Mouse (Mus musculus): Measurements from ENCODE around the gene G6pc3.
A peak's percentile ranks its signal among the peaks of the same experiment; 100 is the strongest.

G6pc3 gene

GRCm38 (mm10) chr11:102217876-102218430, 28.5 kb downstream of the G6pc3 start:
- DNase-seq (ENCODE audit: low spot score in 2 of 2) = no peak

GRCm38 (mm10) chr11:102218783-102219182, 29.4 kb downstream of the G6pc3 start:
- peak; percentile 79 to 80 for DNase-seq (ENCODE audit: low spot score in 2 of 2)

- DNase-seq (ENCODE audit: low spot score in 2 of 2) = no peak
Observed at GRCm38 (mm10) chr11:102219247-102219993, 30.0 kb downstream of the G6pc3 start.

- no peak for DNase-seq (ENCODE audit: low spot score in 2 of 2)
Observed at GRCm38 (mm10) chr11:102219994-102220346, 30.6 kb downstream of the G6pc3 start.

- DNase-seq (ENCODE audit: low spot score in 2 of 2) = no peak
Observed at GRCm38 (mm10) chr11:102220451-102220850, 31.0 kb downstream of the G6pc3 start.

GRCm38 (mm10) chr11:102221243-102221953, 32.0 kb downstream of the G6pc3 start:
- DNase-seq (ENCODE audit: low spot score in 2 of 2) = no peak

GRCm38 (mm10) chr11:102221954-102222351, 32.5 kb downstream of the G6pc3 start:
- no peak for DNase-seq (ENCODE audit: low spot score in 2 of 2)

- peak; percentile 65 to 69 for DNase-seq (ENCODE audit: low spot score in 2 of 2)
Observed at GRCm38 (mm10) chr11:102223166-102223565, 33.7 kb downstream of the G6pc3 start.

- no peak for DNase-seq (ENCODE audit: low spot score in 2 of 2)
Observed at GRCm38 (mm10) chr11:102224686-102225085, 35.3 kb downstream of the G6pc3 start.

- DNase-seq (ENCODE audit: low spot score in 2 of 2) = no peak
Observed at GRCm38 (mm10) chr11:102225221-102225620, 35.8 kb downstream of the G6pc3 start.

- DNase-seq (ENCODE audit: low spot score in 2 of 2) = no peak
Observed at GRCm38 (mm10) chr11:102226067-102226978, 36.9 kb downstream of the G6pc3 start.

- DNase-seq (ENCODE audit: low spot score in 2 of 2) = no peak
Observed at GRCm38 (mm10) chr11:102227270-102228190, 38.1 kb downstream of the G6pc3 start.

GRCm38 (mm10) chr11:102228191-102228545, 38.7 kb downstream of the G6pc3 start:
- DNase-seq (ENCODE audit: low spot score in 2 of 2) = no peak

GRCm38 (mm10) chr11:102228646-102229268, 39.3 kb downstream of the G6pc3 start:
- no peak for DNase-seq (ENCODE audit: low spot score in 2 of 2)

GRCm38 (mm10) chr11:102229331-102229953, 40.0 kb downstream of the G6pc3 start:
- no peak for DNase-seq (ENCODE audit: low spot score in 2 of 2)

- peak; percentile 97 to 98 for DNase-seq (ENCODE audit: low spot score in 2 of 2)
Observed at GRCm38 (mm10) chr11:102230006-102230741, 40.8 kb downstream of the G6pc3 start, which contains the start of gene Hdac5. TSS of gene Hdac5 (minus strand) at chr11:102230166.

GRCm38 (mm10) chr11:102236022-102236421, 46.6 kb downstream of the G6pc3 start:
- no peak for DNase-seq (ENCODE audit: low spot score in 2 of 2)

- DNase-seq (ENCODE audit: low spot score in 2 of 2) = no peak
Observed at GRCm38 (mm10) chr11:102240636-102241035, 51.2 kb downstream of the G6pc3 start.

- no peak for DNase-seq (ENCODE audit: low spot score in 2 of 2)
Observed at GRCm38 (mm10) chr11:102241246-102241645, 51.8 kb downstream of the G6pc3 start.

All from spleen, postnatal 36 days (tissue).